Mouse (Mus musculus): ENCODE measurements around the gene Rph3al.
A peak's percentile ranks its signal among the peaks of the same experiment; 100 is the strongest.

Rph3al gene

DNA sequence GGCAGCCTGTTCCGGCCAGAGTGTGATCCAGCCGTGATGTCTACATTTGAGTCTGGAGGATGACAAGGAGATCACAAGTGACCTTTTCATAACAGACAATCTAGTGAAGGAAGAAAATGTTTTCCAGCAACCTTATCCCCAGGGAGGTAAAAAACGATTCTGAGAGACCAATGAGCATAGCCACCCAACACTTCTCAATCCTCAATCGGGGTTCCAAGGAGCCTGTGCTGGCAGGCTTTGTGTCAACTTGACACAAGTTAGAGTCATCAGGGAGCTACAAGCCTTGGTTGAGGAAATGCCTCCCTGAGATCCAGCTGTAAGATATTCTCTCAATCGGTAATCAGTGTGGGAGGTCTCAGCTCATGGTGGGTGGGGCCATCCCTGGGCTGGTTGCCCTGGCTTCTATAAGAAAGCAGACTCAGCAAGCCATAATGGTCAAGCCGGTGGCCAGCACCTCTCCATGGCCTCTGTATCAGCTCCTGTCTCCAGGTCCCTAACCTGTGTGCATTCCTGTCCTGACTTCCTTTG, at the start of gene Rph3al:
Rph3al (minus strand) TSS at position 51 of the 528 bp plus-strand sequence.
- DNase-seq (ENCODE audit: low spot score in 2 of 2) = no peak

DNA sequence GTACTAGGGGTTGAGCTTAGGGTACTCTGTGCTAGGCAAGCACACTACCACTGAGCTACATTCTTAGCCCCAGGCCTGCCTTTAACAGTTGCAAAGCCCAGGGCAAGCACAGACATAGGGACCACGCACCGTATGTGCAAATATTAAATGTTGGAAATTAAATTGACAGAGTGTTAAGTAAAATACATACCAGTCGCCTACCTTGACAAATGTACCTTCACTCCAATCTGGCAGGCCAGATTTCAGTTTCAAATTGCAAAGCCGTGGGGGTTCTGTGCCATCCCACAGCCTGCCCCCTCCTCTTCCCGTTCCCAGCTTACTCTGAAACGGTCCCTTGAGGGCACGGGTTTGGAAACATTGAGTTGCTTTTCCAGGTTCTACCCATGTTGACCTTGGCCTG, 47.7 kb upstream of the Rph3al start:
- DNase-seq (ENCODE audit: low spot score in 2 of 2) = no peak

GRCm38 (mm10) chr11:75984581-75984980, 46.4 kb upstream of the Rph3al start:
- no peak for DNase-seq (ENCODE audit: low spot score in 2 of 2)

GRCm38 (mm10) chr11:75983194-75983593, 45.0 kb upstream of the Rph3al start:
- DNase-seq (ENCODE audit: low spot score in 2 of 2) = no peak

GRCm38 (mm10) chr11:75980413-75980812, 42.2 kb upstream of the Rph3al start:
- DNase-seq (ENCODE audit: low spot score in 2 of 2) = no peak

DNA sequence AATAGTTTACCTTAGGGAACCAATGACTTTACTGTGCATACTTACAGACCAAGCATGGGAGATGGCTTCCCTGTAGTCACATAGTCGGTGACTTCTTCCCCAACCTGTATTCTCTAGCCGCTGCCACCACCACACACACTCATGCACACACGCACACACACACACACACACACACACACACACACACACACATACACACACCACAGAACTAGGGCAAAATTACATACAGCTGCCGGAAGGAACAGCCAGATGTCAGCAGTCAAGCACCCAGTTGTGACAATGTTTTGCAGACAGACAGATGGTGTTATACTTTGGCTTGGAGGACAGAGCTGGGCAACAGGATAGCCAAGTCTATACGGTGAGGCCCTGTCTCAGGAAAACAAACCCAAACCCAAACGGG, 39.8 kb upstream of the Rph3al start:
- DNase-seq (ENCODE audit: low spot score in 2 of 2) = no peak

GRCm38 (mm10) chr11:75976748-75977147, 38.5 kb upstream of the Rph3al start:
- DNase-seq (ENCODE audit: low spot score in 2 of 2) = no peak

- no peak for DNase-seq (ENCODE audit: low spot score in 2 of 2)
Observed at GRCm38 (mm10) chr11:75973988-75974387, 35.8 kb upstream of the Rph3al start.

GRCm38 (mm10) chr11:75972916-75973567, 34.8 kb upstream of the Rph3al start:
- DNase-seq (ENCODE audit: low spot score in 2 of 2) = no peak

GRCm38 (mm10) chr11:75972188-75972587, 34.0 kb upstream of the Rph3al start:
- DNase-seq (ENCODE audit: low spot score in 2 of 2) = no peak

GRCm38 (mm10) chr11:75970629-75971028, 32.4 kb upstream of the Rph3al start:
- no peak for DNase-seq (ENCODE audit: low spot score in 2 of 2)

DNA sequence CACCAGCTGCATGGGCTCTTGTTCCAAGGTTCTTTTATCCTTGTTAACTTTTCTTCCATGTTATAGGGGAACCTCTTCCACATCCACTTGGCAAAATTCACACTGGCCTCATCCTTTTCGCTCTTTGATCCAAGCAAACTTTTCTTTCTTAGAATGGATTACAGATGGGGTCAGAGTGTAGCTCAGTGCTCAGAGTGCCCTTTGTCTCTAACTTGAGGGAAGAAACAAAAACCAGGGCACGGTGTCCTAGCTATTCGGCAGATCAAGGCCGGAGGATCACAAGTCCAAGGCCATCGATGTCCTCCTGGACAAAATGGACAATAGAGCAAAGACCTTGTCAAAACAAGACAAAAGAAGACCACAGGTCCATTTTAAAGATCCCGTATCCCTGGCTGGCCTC, 30.5 kb upstream of the Rph3al start:
- DNase-seq (ENCODE audit: low spot score in 2 of 2) = no peak

DNA sequence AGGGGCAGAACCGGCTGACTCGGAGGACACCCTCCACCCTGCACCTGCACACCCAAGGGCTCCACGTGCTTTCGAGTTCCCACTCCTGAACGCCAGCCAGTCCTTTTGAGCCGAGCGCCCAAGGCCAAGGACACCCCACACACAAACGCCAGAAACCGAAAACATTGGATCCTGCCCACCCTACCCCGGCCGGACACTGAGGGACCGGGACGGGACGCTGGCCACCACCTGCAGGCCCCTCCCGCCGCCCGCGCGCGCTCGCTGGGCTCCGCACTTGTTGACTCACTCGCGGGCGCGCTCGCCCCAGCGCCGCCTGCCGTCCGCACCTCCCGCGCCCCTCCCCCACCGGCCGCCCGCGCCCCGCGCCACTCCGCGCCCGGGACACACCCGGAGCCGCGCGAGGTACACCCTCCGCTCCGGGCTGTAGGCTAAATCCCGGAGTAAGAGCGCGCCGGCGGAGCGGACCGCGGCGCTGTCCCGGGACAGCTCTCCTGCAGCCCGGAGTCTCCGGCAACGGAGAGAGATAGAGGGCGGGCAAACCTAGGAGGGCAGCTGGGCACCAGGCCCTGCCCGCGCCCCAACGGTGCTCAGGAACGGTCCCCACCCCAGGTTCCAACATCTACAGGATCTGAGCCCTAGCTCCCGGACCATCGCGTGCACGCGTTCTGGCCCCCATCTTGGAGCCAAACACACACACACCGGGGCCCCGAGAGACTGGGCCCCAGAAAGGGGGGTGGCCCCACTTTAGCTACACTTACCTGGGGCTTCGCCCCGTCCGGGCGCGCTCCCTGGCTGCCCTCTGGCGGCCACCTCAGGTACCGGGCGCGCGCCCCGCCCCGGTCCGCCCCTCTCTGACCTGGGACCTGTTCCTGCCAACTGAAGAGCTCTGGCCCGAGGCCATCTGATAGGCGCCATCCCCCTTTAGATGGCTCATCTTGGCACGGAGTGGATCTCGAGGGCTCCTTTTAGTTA, 28.5 kb upstream of the Rph3al start:
- DNase-seq (ENCODE audit: low spot score in 2 of 2) = peak; percentile 52 to 57

DNA sequence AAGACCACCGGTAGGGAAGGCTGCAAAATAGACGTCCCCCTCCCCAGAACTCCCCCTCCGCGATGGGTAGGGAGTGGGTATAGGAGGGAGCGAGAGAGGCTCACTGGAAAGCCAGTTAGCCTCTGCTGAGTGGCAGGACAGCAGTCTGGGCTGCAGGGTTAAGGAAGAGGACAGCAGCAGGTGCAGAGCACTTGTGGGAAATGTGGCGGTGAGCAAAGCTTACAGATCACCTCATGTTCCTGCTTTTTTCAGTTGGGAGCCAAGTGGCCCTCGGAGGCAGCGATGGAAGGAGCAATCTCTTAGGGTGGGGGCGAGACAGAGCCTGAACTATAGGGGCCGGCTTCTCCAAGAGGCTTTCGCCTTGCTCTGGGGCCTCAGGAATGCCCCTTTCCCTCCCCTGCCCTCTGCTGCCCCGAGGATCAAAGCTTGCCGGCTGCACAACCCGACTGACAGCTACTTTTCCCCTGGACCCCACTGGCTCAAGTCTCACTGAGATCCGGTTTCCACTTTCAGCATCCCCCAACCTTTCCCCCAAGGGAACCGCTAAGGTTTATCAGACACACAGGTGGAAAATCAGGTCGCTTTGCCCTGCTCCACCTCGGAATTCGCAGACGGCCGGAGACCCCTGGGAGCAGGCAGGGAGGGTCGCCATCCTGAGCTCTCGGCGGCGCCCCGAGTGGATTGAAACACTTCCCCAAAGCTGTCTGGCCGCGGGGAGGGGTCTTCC, 27.6 kb upstream of the Rph3al start:
- DNase-seq (ENCODE audit: low spot score in 2 of 2) = no peak

DNA sequence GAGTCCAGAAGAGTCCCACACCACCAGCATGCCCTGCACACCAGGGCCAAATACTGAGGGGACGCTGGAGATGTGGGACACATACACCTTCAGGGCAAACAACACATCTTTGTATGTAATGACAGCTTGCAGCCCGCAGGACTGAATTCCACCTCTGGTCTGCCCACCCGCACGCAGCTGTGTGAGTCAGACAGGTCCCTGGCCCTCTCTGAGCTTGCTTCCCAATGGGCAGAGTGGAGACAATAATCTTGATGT, 26.2 kb upstream of the Rph3al start:
- no peak for DNase-seq (ENCODE audit: low spot score in 2 of 2)

GRCm38 (mm10) chr11:75963730-75964475, 25.7 kb upstream of the Rph3al start:
- DNase-seq (ENCODE audit: low spot score in 2 of 2) = peak; percentile 19 to 24

- DNase-seq (ENCODE audit: low spot score in 2 of 2) = no peak
Observed at GRCm38 (mm10) chr11:75961782-75962181, 23.6 kb upstream of the Rph3al start.

DNA sequence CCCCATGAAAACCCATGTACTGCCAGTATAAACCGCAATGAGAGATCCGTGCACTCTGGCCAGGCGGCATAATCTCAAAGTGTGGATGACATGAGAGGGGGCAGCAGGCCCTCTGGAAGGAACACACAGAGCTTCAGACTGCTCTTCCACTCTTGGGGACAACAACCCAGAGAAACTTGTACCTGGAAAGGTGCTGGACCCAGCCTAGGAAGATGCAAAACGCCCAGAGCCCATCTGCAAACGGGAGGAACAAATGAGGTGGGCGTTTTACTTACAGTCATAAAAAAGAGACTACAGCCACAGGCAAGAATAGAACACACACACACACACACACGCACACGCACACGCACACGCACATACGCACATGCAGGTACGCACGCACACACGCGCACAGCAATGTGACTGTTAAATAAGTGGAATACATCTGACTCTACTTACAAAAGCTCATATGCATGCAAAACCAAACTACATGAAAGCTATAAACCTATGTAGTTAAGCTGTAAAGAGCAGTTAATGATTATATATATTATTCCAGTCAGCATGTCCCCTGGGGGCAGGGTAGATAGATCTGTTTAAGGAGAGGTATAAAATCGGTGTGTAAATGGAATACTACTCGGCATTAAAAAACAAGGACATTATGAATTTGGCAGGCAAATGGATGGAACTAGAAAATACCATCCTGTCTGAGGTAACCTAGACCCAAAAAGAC, 19.0 kb upstream of the Rph3al start:
- DNase-seq (ENCODE audit: low spot score in 2 of 2) = no peak

DNA sequence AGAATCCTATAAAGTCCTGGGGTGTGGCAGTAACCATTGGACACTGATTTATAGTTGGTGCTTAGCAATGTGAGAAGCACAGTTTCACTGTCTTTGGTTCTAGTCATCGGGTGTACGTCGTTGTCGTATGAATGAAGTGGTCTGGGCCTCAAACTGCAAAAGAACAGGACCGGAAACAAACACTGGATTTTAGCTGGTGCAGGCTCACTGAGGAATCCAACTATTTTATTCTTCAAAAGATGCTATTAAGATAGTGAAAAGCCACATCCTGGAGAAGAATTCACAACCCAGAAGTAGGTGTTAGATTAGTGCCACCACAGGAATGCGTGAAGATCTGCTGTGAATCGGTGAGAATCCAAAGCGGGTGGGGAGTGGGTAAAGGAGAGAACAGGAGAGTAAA, 18.4 kb upstream of the Rph3al start:
- DNase-seq (ENCODE audit: low spot score in 2 of 2) = no peak

GRCm38 (mm10) chr11:75954896-75955295, 16.7 kb upstream of the Rph3al start:
- no peak for DNase-seq (ENCODE audit: low spot score in 2 of 2)

- DNase-seq (ENCODE audit: low spot score in 2 of 2) = no peak
Observed at GRCm38 (mm10) chr11:75951895-75952294, 13.7 kb upstream of the Rph3al start.

All from right cerebral cortex, adult 2 months (tissue).